Mouse (Mus musculus): ENCODE data around the gene Srd5a1. TPM values are rescaled to one million over a fixed set of nuclear protein-coding genes. Genes with fewer than 3 reads are reported as not detected.
"Not testable (repeated sequence)": the region's sequence is repeated elsewhere in the genome, so short reads cannot be mapped to it uniquely, and the experiment has no call there.

Gene Srd5a1
- polyA plus RNA-seq, 2 experiments from 2014 or later: 0.32 to 1.9 TPM

DNA sequence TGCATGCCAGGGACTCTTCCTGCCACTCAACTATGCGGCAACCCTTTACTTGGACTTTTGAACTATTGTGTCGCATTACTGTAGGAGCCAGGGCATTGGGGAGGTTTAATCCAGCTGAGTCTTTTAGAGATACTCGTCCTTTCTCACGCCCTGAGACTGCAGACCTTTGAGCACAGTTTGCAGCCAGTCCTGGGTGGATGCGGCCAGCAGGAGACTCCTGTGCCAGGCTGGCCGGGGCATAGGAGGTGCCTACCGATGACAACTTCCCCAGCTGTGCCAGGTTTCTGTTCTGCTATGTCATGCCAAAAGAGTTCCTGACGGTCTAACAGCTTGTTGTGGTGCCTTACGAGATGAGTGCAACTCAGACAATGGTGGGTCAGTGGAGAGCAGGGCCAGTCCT is 42.0 kb downstream of the Srd5a1 start:
- no peak for ATAC-seq

DNA sequence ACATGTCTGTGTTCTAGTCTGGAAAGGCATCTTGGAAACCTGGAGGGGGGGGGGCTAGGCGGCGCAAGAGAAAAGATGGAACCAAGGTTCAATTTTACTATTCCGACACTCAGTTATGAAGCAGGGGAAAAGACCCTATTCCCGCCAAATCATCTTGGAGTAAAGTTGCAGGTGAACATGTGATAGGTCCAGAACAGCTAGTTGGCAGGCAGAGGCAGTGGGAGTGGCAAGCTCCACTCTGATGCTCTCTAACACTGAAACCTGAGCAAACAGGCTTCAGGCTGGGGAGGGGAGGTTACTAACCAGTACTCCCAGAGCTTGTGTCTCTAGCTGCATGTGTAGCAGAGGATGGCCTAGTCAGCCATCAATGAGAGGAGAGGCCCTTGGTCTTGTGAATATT is 45.8 kb downstream of the Srd5a1 start:
- not testable (repeated sequence) for ATAC-seq

DNA sequence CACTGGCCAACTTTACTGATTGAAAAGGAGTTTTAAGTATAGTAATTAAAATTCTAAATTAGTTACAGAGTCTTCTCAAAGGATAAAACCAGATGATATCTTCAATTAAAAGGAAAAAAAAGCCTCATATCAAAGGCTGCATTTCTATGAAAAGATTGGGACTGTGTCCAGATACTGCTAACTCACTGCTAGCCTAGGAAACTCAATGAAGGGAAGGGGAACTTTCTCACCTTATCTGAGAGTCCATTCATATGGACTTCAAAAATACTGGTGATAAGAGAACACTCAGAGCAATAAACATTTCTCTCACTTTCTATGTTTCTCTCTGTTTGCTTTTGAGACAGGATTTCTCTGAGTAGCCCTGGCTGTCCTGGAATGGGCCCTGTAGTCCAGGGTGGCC is 46.7 kb downstream of the Srd5a1 start:
- no peak for ATAC-seq

DNA sequence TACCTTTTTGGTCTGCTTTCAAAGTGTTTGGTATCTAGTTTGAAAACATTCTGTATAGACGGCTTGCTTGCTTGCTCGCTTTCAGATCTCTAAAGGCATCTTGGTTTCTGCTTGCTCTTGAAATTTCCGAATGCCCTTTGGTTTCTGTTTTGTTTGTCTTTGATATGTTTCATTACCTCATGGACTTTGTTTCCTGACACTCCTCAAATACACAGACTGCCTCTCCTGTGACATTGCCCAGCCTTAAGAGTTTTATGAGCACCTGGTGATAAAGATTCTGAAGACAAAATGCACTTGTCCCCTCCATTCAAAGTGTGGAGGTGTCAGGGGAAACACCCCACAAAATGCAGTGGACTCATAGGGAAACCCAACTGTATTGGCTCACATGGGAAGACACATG is 47.3 kb downstream of the Srd5a1 start:
- ATAC-seq: no peak

DNA sequence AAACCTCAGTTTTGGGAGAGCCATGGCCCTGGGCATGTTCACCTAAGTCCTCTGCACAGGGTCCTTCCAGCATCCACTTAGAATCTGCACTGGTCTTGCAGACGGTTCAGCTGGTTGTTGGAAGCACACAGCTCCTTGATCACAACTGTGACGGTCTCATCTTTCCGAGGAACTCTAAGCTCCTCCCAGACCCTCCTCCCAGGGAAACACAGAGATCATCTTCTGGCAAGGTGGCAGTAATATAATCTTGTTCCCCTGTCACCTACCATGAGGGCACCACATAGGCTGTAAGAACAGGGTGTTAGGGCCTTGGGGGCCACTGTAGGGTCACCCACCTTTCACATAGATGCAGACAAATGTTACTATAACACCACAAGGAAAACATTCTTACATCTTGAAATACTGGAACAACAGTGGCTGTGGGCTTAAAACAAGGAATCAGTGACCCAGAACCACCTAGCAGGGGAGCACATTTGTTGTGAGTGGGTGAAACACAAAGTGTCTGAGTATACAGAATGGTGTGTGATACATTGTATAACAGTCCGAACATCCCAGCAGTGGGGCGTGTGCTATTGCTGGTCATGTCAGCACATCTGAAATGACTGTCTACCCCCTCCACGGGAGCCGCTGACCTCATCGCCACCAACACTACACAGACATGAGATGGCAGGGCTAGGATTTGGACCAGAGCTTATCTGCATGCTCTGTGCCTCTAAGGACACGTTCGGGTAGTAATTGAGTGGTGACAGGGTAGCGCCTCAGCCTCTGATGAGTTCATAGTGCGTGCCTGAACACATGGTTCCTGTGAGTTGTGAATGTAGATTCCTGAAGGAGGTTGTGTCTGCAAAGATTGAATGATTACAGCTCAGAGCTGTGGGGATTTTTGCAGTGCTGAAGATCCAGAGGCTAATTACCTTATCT is 48.3 kb downstream of the Srd5a1 start:
- ATAC-seq: no peak

DNA sequence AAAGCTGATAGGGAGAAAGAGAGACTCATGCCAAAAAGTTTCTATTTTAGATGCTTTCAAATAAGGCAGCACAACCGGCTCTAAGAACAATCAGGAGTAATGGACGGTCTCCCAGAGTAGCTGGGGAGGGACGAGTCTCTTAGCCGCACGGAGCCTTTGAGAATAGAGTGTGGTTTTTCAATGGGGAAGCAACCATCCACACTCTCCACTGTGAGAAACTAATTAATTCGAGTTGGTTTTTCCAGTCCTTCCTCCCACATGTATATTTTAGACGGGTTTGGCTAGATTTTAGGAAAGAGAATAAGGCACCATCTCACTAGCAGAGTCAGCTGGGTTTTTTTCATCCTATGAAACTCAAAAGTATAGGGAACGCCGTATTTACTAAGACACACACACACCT is 49.2 kb downstream of the Srd5a1 start:
- no peak for ATAC-seq

DNA sequence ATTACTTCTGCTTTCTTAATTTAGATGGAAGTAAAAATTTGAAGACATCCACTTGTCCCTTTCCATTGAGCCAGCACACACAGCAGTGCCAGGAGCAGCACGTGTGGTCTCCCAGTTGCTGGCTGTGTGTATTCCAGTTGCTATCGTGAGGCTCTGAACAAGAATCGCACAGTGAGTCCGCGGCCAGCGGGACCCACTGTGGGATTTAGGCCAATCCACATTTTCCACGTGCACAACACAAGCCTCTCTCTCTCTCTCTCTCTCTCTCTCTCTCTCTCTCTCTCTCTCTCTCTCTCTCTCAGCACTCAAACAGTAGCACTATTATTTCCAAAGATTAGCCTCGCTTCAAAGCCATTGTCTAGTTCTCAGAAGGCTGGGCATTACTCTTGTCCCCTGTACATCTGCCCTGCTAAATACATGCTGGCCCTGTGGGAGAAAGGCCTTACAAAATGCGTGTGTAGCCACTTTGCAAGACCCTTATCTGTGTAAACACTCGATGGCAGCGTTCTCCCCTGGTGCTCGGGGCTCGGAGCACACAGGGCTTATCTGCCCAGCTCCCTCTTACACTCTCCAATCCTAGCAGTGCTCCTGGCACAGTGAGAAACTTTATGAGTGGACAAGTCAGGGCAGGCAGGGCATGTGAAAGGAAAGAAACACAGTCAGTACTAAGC is 51.8 kb downstream of the Srd5a1 start:
- ATAC-seq: no peak

DNA sequence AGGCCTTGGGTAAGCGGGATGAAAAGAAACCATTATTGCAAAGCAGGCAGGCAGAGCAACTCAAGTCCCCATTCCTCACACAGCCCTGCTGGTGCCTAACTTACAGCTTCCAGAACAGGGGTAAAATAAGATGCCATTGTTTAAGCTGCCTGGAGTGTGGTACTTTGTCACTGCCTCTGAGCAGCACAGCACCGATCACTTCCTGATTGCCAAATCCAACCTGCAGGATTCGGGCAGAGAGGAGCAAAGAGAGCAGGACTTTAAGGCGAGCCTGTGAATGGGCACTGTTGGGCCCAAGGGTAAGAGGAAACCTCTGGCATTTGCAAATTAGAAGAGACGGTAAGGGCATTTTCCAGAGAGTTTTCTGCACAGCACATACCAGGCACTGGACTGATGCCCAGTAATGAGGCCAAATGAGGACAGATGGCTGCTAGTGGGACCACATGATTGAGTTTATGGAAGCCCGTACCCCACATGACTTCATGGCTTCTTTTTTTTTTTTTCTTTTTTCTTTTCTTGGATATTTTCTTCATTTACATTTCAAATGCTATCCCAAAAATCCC is 53.1 kb downstream of the Srd5a1 start:
- ATAC-seq: no peak

DNA sequence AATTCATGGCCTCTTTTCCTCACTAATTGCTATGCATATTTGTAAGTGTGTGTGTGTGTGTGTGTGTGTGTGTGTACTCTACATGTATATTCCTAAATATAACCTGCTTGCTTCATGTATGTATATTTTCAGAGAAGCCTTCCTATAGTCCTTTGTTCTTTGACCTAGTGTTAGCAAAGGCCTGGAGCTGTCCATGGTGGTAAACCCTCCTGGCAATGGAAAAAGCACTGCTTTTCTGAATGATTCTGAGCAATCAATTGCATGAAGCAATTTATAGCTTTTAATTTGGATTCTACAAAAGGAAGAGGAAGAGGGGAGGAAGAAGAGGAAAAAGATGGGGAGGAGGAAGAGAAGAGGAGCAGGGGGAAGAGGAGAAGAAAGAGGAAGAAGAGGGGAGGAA is 54.5 kb downstream of the Srd5a1 start:
- no peak for ATAC-seq

DNA sequence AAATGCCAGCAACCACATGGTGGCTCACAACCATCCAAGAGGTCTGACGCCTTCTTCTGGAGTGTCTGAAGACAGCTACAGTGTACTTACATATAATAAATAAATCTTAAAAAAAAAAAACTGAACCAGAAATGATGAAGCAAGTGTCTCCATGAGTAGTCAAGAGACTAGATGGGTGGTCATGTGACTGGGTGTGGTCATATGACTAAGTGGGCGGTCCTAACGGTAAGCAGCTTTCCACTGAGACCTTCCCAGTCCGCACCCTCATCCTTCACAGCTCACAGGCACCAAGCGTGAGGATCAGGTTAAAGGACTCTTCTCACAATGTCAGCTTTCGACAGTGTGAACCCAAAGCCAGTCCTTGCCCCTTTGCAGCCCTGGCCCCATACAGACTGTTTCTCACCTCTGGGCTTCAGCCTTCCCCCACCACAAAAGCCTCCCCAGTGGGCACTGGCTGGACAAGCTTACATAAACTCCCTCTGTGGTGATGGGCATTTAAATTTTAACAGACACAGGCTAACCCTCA is 55.2 kb downstream of the Srd5a1 start:
- no peak for ATAC-seq

DNA sequence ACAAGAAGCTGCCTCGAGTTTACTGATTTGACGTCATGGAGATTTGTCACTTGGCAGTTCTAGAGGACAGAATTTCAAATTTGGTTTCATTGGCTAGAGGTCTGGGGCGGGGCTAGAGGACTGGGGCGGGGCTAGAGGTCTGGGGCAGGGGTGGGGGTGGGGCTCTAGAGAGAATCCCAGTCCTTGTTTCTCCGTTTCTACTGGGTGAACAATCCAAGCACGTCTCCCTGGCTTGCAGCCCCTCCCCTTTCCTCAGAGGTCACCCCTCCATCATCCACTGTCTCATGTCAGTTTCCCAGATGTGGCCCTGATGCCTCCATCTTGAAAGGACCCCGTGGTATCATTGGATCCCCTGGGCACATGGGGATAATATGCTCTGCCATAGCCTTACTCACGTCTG is 56.2 kb downstream of the Srd5a1 start:
- no peak for ATAC-seq

DNA sequence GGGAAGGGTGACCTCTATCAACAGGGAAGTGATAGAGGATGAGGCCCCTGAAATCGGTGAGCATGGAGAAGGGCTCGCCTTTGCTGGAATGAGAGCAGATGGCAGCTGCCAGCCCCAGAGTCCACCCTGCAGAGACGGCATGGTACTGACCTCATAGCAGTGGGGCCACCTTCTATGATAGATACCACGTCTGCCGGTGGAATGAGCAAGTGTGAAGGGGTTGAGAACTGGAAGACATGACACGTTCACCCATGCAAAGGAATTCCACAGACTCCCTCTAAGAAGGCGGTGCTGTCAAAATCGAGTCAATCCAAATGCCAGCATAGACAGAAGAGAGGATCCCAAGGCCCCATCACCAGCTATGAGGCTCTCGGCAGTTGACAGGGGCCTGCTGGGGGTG is 57.0 kb downstream of the Srd5a1 start:
- ATAC-seq: no peak

DNA sequence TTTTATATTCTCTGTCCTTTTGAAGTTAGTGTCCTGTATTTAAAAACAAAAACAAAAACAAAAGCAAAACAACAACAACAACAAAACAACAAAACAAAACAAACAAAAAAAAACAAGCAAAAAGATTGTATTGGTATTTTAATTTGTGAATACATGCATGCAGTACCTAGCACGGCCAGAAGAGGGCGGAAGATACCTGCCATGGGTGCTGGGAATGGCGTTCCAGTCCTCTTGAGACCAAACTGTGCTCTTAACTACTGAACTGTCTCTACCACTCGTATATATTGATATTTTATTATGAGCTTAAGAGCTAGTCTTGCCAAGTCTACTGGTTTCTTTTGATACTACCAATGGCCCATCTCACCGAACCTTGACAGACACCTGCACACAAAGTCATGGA is 58.2 kb downstream of the Srd5a1 start:
- peak; percentile 61 for ATAC-seq

DNA sequence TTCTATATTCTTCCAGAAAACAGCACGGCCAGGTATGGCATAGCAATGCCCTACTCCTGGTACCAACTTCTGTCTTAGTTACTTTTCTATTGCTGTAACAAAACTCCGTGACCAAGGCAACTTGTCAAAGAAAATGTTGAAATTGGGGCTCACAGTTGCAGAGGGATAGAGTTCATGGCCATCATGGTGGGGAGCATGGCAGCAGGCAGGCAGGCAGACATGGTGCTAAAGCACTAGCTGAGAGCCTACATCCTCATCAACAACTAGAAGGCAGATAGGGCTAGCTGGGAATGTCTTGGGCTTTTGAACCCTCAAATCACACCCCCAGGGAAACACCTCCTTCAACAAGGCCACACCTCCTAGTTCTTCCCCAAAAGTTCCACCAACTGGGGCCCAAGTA is 60.4 kb downstream of the Srd5a1 start:
- ATAC-seq: no peak

DNA sequence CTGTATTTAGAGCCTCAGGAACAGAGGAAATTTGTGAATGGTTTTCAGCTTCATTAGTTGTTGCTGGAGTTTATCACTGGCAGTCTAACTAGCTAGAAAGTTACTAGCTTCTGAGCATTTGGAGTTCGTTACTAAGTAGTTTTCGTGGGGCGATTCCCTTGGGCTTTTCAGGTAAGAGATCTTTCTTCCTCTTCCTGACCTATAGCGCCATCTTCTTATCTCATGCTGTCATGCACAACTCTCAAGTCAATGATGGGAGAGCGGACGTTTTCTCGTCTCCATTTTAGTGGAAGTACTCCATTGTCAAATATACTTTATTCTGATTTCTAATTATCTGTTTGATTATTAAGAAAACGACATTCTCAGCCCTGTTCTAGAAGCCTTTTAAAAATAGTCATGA is 61.3 kb downstream of the Srd5a1 start:
- ATAC-seq: no peak

DNA sequence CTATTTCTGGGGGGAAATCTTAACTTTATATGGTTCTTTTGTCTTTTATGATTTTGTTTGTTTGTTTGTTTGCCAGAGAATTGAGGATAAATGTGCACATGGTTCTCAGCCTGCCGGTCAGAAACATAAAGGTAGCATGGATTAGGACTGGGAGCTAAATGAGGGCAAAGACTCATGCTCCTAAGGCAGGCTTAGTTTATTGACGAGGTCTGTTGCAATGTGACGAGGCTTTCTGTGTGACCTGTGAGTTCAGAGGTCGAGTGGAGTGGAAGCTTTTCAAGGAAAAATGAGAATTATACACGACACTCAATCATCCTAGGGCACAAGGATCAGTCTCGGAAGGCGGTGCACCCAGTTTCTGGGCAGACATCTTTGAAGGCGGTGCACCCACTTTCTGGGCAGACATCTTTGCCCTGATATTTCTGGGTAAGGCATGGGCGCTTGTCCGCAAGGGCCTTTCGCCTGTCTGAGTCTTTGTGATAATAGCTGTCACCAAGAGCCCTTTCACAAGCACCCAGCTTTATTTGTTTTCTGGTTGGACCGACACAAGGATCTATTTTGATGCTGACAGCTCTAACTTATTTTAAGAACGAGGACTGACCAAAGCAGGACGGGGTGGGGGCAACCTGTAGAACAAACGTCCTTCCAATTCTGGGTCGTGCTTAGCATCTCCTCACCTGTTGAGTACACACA is 63.6 kb downstream of the Srd5a1 start:
- no peak for ATAC-seq

DNA sequence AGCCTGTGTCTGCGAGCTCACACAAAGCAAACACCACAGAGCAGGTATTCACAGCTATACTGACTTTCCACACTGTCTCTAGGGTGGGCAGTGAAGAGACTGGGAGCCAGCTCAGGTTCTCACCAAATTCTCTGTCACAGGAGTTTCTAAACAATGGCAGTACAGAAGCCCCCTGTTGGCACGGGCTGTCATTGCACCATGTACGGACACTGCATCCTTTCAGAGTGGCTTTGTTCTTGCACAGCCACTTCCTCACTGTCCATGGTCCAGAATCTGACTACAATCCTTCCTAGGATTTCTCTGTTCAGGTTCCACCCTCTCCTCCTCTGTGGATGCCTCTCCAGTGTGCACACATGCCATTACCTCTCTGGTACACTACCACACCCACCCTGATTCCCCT is 66.2 kb downstream of the Srd5a1 start:
- peak; percentile 93 for ATAC-seq

DNA sequence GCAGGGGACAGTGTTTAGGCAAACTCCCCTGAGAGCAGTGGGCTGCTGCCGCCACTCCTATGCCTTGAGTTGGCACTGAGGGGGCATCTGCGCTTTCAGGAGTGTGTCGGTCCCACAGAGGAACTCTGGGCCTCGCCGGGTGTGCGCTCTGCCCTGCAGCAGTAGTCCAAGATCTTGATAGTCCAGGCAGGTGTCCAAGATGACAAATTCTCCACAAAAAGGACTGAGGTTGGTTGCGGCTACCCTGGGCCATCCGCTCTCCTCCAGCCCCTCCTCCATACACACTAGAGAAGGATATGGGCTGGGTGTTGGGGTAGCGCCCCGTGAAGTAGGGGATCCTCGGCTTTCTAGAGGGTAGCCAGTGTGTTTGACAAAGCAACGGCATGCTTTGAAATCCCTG is 67.6 kb downstream of the Srd5a1 start:
- no peak for ATAC-seq

DNA sequence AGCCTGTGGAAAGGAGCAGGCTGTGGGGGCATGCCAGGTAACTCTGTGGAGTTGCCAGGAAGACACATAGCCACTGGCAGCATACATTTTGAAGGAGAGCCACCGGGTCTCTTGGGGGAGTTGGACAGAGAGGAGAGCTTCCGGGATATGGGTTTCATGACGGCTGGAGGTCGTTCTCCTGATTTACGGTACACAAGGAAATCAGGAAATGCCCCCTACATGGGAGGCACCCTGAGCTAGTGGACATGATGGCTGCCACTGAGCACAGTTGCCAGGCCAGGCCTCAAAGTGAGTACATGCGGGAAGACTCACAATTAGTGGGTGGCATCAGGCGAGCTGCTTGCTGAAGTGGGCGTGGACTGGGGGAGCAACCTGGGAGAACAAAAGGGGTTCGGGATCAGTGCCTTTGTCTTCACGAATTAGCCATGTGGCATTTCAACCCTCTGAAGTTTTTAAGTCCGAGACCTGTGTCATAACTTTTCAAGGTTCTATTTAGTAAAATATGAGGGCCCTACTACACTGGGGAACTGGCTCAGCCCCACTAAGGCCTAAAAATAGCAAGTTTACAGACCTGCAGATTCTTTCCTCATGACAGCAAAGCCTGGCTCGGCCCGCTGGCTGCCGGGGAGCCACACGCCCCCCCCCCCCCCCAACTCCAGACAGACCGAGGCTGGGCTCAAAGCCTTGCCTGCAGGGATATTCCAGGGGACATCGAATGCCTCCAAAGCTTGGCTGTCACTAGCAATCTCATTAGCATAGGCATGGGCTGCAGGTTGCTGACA is 68.5 kb downstream of the Srd5a1 start:
- no peak for ATAC-seq

DNA sequence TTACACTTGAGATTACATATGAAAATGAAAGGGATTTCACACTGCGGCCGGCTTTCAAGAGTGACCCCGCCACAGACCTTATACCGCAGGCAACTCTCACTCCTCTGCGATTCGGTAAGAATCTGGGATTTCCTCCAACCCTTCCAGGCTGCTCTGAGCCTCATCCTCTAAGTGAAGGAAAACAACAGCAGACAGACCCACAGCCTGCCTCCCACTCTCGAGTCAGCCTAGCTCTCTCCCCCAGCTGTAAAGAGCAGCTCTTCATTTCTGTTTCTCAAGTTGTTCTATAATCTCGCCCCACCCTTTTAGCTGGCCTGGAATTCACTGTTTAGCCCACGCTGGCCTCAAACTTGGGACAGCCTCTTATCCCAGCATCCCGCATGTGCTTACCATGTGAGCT is 69.5 kb downstream of the Srd5a1 start:
- ATAC-seq: no peak

DNA sequence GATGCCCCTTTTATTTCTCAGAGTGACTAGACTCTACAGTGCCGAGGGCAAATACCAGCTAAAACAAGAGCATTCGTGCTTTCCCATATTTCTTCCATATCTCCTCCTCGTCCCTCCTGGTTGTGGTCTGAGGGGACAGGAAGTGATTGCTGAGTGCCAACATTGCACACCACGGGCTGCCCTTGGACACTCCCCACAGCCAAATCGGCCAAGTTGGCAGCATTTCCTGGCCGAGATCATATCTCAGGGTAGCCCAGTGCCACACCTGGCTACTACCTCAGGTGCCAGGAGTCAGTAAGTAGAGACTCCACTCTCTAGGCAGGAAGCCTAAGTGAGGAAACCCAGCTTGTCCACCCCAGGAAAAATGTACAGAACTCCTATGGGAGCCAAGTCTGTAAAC is 70.0 kb downstream of the Srd5a1 start:
- no peak for ATAC-seq

DNA sequence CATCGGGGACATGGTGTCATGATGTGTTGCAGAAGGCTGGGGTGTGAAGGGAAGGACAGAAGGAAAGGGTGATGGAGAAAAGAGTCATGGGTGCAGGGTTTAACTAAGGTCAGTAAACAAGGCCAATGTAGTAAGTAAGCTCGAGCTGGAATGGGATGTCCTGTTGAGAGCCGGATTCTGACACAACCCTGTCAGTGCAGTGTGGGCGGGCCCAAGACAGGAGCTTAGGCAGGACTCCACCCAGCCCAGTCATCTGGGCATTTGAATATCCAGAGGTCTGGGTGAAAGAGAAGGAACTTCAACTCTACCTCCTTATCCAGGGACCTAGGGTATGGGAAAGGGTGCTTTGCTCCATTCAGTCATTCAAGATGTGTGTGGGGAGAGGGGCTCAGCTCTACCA is 72.9 kb downstream of the Srd5a1 start:
- ATAC-seq: no peak
